Mouse (Mus musculus) hindbrain, embryonic 10.5 days (tissue): Measurements from ENCODE around the gene Ggnbp2. TPM values are rescaled to one million over a fixed set of nuclear protein-coding genes. Genes with fewer than 3 reads are reported as not detected.
"Not testable (repeated sequence)": the region's sequence is repeated elsewhere in the genome, so short reads cannot be mapped to it uniquely, and the experiment has no call there.

Experiments used
- DNase-seq: peaks from one replicate; pipeline ENCODE4 v3.0.0-alpha.2; 2017; ENCODE audit warnings: low spot score
- H3K27ac ChIP-seq: fragments of 300-500 bp; sonication (generic); 2 replicates; pipeline ENCODE4 v1.5.1; 2016; ENCODE audit warnings: mild to moderate bottlenecking, moderate library complexity
- H3K27me3 ChIP-seq: fragments of 300-500 bp; sonication (generic); 2 replicates; pipeline ENCODE4 v1.6.1; 2016; ENCODE audit warnings: mild to moderate bottlenecking; ENCODE audit not compliant: poor library complexity, insufficient read depth, severe bottlenecking
- H3K36me3 ChIP-seq: fragments of 300-500 bp; sonication (generic); 2 replicates; pipeline ENCODE4 v1.6.1; 2016; ENCODE audit warnings: mild to moderate bottlenecking, moderate library complexity
- H3K4me1 ChIP-seq: fragments of 300-500 bp; sonication (generic); replicated peaks from 2 replicates; pipeline ENCODE4 v1.6.1; 2016; ENCODE audit warnings: mild to moderate bottlenecking
- H3K4me3 ChIP-seq: fragments of 300-500 bp; sonication (generic); 2 replicates; pipeline ENCODE4 v1.5.1; 2016; ENCODE audit warnings: mild to moderate bottlenecking, moderate library complexity
- H3K9me3 ChIP-seq: fragments of 300-500 bp; sonication (generic); 2 replicates; pipeline ENCODE4 v1.6.1; 2016; ENCODE audit warnings: mild to moderate bottlenecking, moderate library complexity
- WGBS: fragments of 180-500 bp; shearing (Covaris S2); methylation state at CpG from one replicate; pipeline ENCODE4 v1.1.7; 2016; 5-methylcytosine and 5-hydroxymethylcytosine counted together
- polyA plus RNA-seq: library from polyadenylated mRNA; unstranded; fragments of >200 nt; fragmentation: Nextera tagmentation; extraction: Ambion mirVana; gene quantifications from 2 replicates; pipeline ENCODE4 v1.2.1, GENCODE M21; 2016

The Ggnbp2 gene
- polyA plus RNA-seq, 1 experiment from 2014 or later, result 53.4 TPM

DNA sequence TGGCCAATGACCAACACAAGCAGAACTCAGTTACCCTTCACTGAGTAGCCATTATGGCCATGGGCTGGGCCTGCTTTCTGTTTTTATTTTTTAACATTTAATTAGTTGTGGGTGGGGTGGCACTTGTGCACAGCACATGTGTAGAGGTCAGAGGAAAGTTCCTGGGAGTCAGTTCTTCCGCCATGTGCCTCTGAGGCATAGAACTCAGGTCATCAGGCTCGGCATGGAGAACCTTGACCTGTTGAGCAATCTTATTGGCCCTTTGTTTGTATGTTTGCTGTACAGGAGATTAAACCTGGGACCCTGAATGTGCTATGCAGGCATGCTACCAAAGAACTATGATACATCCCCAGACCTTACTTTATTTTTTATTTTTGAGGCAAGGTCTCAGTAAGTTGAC lies 18.9 kb upstream of the Ggnbp2 start:
- WGBS, result 90% methylated on average over 2 of the region's 2 CpGs
- Histone ChIP-seq H3K36me3 (peaks cover 94% of the 10 kb centered on the region), H3K27me3 (no peaks in the 10 kb centered on the region), H3K27ac (no peak overlapping the region), H3K4me1 (no peaks in the 10 kb centered on the region), H3K4me3 (no peak overlapping the region), H3K9me3 (no peaks in the 10 kb centered on the region)
- no peak for DNase-seq

DNA sequence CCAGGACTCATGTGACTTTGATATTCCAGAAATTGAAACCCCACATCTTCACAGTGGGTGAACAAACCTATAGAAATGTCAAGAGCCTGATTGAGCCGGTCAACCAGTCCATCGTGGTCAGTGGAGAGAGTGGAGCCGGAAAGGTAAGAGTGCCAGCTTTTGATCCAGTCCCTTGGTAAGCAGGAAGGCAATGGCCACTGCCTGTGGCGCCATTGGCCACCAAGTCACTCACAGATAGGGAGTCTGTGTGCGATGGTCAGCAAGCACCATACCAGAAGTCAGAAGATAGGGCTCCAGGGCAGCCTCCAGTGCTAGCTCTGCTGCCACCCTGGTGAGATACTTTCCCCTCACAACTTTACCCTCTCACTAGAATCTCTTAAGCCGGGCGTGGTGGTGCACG lies 17.4 kb upstream of the Ggnbp2 start:
- 97% methylated on average over 8 of the region's 8 CpGs for WGBS
- DNase-seq, result no peak
- Histone ChIP-seq H3K4me3 (no peak overlapping the region), H3K9me3 (no peaks in the 10 kb centered on the region), H3K27ac (no peak overlapping the region), H3K36me3 (peaks cover 95% of the 10 kb centered on the region), H3K4me1 (no peaks in the 10 kb centered on the region), H3K27me3 (no peaks in the 10 kb centered on the region)

DNA sequence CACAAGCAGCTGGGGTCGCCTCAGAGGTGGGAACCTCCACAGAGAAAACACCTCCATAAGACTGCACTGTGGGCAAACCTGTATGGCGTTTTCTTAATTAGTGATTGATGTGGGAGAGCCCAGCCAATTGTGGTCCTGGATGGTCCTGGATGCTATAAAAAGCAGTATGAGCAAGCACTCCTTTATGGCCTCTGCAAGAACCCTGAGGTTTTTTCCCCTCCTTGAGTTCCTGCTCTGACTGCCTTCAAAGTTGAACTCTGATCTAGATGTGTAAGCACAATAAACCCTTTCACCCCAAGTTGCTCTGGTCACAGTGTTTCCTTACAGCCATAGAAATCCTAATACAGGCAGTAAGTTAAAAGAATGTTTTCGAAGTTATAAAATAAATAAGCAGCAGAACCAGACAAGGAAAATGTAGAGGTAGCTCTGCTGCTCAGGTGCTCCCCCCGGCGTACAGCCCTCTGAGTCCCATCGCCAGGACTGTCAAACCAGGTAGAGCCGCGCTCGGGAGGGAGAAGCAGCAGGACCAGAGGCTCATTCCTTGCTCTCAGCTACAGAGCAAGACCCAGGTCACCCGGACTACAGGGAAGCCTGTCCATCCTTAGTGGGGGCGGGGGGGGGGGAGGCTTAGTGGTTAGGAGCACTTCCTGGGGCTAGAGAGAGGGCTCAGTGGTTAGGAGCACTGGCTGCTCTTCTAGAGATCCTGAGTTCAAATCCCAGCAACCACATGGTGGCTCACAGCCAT lies 16.3 kb upstream of the Ggnbp2 start:
- H3K4me1 ChIP-seq, result no peaks in the 10 kb centered on the region
- WGBS, result 90% methylated on average over 11 of the region's 11 CpGs
- no peak overlapping the region for H3K4me3 ChIP-seq
- no peak for DNase-seq
- H3K9me3 ChIP-seq, result no peaks in the 10 kb centered on the region
- H3K27ac ChIP-seq, result no peak overlapping the region
- no peaks in the 10 kb centered on the region for H3K27me3 ChIP-seq
- H3K36me3 ChIP-seq, result peaks cover 95% of the 10 kb centered on the region

DNA sequence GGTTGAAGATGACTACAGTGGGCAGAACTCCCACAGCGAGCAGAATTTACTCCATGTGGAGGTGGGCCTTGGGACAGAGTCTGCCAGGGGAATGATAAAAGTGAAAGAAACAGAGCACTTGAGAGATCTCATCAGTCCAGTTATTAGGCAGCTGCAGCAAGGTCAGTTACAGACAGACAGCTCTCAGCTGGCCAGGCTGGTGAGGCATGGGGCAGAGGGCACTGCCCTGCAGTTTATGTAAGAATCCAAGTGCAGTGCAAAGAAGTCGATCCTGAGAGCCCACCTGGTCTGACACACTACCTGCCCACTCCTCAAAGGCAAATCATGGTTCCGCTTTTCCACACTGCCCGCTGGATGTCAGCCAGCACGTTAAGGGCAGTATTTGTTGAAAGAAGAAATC lies 15.6 kb upstream of the Ggnbp2 start:
- Histone ChIP-seq H3K4me1 (peaks cover 6% of the 10 kb centered on the region), H3K36me3 (peaks cover 89% of the 10 kb centered on the region), H3K27me3 (no peaks in the 10 kb centered on the region), H3K27ac (no peak overlapping the region), H3K9me3 (no peaks in the 10 kb centered on the region), H3K4me3 (no peak overlapping the region)
- WGBS, result 90% methylated on average over 5 of the region's 5 CpGs
- no peak for DNase-seq

DNA sequence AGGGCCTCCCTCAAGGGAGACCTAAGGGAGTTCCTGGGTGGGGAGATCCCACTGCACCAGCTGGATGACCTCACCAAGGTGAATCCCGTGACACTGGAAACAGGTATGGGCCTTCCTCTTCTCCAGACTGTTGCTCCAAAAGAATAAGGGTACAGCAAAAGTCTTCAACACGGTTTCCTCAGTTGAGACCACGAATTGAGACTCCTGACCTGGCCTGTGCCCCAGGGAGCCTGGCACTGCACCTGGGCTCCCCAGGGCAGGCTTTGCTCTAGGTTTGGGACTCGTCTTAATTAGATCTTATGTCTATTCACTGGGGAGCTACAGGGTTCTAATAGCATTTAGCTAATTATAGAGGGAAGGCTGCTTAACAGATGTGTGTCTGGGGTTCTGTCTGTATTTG lies 14.6 kb upstream of the Ggnbp2 start:
- DNase-seq, result no peak
- Histone ChIP-seq H3K4me3 (no peak overlapping the region), H3K27me3 (no peaks in the 10 kb centered on the region), H3K27ac (no peak overlapping the region), H3K36me3 (peaks cover 83% of the 10 kb centered on the region), H3K4me1 (peaks cover 14% of the 10 kb centered on the region), H3K9me3 (no peaks in the 10 kb centered on the region)
- WGBS, result 92% methylated on average over 4 of the region's 4 CpGs

DNA sequence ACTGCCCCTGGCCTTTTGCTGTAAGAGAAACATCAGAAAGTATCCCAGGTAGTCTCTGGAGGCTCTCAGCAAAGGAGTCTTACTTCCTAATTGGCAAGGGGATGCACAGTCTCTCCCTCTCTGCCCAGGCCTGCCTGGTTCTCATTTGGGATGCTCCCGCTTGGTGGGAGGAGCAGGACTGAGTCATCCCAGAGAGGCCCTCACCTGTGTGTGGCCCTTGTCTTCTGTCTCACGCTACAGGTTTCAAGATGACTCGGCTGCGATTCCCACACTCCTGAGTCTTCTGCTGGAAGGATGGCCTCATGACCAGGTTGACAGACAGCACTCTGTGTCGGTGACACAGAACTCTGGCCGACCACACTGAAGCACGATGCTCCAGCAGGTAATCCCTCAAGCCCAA lies 11.7 kb upstream of the Ggnbp2 start:
- no peaks in the 10 kb centered on the region for H3K9me3 ChIP-seq
- H3K27ac ChIP-seq, result no peak overlapping the region
- no peak overlapping the region for H3K4me3 ChIP-seq
- peaks cover 65% of the 10 kb centered on the region for H3K36me3 ChIP-seq
- WGBS, result 96% methylated on average over 7 of the region's 7 CpGs
- peak; percentile 1 for DNase-seq
- H3K27me3 ChIP-seq, result no peaks in the 10 kb centered on the region
- peaks cover 27% of the 10 kb centered on the region for H3K4me1 ChIP-seq

DNA sequence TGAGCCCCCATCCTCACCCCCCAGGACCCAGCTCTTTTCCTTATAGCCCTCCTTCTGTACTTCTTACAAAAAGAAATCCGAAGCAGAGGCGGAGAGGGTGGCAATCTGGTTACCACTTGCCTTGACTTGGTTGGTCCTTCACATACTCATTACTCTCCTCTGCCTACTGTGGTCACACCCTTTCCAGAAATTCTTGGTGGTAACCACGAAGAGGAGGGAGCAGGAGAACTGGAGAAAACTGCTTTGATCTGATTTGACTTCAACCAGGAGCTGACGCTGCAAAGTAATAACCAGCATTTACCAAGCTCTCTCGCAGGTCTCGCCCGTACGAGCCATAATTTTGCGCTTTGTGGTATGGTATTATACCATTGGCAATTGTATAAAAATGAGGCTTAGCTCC lies 10.4 kb upstream of the Ggnbp2 start:
- Histone ChIP-seq H3K36me3 (peaks cover 57% of the 10 kb centered on the region), H3K27me3 (no peaks in the 10 kb centered on the region), H3K4me3 (peak overlapping the region; percentile 91), H3K4me1 (peaks cover 27% of the 10 kb centered on the region), H3K9me3 (no peaks in the 10 kb centered on the region), H3K27ac (peak overlapping the region; percentile 97)
- WGBS, result 65% methylated on average over 9 of the region's 9 CpGs
- DNase-seq, result no peak

DNA sequence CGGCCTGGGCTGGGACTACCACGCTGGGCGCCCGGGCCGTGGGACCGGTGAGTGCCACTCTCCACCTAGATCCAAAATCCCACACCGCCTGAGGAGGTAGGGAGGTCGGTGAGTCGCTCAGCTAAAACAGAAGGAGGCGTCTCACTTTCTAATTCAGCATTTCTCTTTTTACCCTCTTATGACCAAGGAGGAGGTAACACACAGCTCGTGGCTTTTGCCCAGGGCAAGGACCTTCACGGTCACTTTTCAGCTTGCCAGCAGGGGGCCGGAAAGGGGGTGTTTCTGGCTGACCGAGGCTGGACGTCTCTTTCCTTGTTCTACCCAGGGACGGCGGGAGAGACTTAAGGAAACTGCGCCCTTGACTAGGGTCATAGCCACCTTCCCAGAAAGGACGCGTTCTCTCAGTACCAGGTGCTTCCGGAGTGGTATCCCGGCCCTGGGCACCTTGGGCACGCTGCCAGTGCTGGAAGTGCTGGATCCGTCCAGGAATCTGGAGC lies 9.9 kb upstream of the Ggnbp2 start:
- Histone ChIP-seq H3K4me3 (peak overlapping the region; percentile 91), H3K27me3 (no peaks in the 10 kb centered on the region), H3K4me1 (peaks cover 27% of the 10 kb centered on the region), H3K36me3 (peaks cover 52% of the 10 kb centered on the region), H3K27ac (peak overlapping the region; percentile 97), H3K9me3 (no peaks in the 10 kb centered on the region)
- peak; percentile 74 for DNase-seq
- under 1% methylated on average over 24 of the region's 24 CpGs for WGBS

DNA sequence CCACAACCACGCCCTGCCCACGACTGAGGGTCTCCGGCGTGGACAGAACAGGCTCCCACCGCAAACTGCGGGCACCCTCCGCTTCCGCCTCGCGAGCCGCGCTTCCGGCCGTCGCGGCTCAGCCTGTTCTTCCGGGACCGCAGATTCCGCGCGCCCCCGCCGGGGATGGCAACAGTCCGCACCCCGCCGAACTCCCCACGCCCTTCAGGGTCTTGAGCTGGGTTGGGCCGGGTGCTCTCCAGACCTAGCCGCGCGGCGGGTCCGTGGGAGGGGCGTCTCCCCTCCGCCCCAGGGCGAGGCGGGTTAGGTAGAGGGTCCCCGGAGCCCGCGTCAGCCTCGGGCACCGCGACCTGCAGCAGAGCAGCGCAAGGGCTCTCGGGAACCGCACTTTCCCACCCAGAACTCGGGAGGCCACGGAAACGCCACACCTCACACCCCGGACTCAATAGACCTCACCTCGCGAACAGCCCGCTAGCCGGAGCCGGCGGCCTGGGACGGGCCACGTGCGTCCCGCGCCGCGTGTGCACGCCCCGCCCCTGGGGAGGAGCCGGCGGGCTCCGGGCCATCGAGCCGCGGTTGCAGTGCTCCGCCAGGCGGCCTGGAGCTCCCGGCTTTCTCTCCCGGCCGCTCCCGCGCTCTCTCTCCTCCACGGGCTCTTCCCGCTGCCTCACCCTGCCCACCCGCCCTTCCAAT lies 9.3 kb upstream of the Ggnbp2 start, which contains the start of the genes Myo19 and Pigw:
Gene Myo19 (plus strand): TSS at position 377 of the 693 bp plus-strand sequence.
Gene Pigw (minus strand): TSS at position 514 of the 693 bp plus-strand sequence.
- Histone ChIP-seq H3K4me3 (peak within 1 kb of the TSS; percentile 91), H3K36me3 (peaks cover 47% of the 10 kb centered on the region), H3K4me1 (peaks cover 27% of the 10 kb centered on the region), H3K9me3 (no peaks in the 10 kb centered on the region), H3K27me3 (no peaks in the 10 kb centered on the region), H3K27ac (peak within 1 kb of the TSS; percentile 97)
- under 1% methylated on average over 81 of the region's 81 CpGs for WGBS
- DNase-seq, result peak; percentile 80

DNA sequence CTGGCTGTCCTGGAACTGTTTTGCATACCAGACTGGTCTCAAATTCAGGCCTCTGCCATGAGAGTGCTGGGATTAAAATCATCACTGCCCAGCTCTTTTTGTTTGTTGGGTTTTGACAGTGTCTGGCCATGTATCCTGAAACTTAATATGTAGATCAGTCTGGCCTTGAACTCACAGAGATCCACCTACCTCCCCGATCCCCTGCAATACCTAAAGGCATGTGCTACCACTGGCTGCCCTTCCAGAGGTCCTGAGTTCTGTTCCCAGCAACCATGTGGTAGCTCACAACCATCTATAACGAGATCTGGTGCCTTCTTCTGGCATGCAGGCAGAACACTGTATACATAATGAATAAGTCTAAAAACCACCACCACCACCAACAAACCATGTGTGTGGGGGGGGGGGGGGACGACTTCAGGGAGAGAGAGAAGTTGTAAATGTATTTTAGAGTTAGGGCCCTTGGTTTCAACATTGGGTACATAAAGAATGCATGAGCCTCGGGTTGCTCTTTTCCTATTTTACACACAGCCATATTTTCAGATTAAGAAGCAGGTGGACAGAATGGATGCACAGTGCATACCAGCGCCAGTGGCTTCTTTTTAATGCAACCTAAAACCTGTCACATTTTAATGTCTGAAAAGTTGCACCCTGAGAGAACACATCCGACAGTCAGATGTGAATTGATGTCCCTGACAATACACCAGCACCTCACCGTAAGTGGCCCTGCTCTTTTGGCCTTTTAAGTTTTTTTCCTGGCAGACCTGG lies 8.6 kb upstream of the Ggnbp2 start:
- peak overlapping the region; percentile 97 for H3K27ac ChIP-seq
- H3K4me3 ChIP-seq, result peak overlapping the region; percentile 91
- no peaks in the 10 kb centered on the region for H3K9me3 ChIP-seq
- DNase-seq, result no peak
- H3K4me1 ChIP-seq, result peaks cover 27% of the 10 kb centered on the region
- WGBS, result 25% methylated on average over 7 of the region's 7 CpGs
- H3K27me3 ChIP-seq, result no peaks in the 10 kb centered on the region
- H3K36me3 ChIP-seq, result peaks cover 44% of the 10 kb centered on the region

DNA sequence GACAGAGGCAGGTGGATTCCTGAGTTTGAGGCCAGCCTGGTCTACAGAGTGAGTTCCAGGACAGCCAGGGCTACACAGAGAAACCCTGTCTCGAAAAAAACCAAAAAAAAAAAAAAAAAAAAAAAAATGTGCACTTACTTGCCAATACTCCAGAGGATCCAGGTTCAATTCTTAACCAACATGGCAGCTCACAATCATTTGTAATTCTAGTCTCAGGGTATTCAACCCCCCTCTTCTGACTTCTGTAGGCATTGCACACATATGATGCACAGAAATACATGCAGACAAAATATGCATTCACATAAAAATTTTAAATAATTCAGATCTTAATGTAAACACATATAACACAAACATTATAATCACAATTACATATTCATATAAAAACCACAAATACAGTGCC lies 5.4 kb upstream of the Ggnbp2 start:
- H3K27me3 ChIP-seq, result not testable (repeated sequence)
- WGBS, result 56% methylated on average over 1 of the region's 1 CpGs

DNA sequence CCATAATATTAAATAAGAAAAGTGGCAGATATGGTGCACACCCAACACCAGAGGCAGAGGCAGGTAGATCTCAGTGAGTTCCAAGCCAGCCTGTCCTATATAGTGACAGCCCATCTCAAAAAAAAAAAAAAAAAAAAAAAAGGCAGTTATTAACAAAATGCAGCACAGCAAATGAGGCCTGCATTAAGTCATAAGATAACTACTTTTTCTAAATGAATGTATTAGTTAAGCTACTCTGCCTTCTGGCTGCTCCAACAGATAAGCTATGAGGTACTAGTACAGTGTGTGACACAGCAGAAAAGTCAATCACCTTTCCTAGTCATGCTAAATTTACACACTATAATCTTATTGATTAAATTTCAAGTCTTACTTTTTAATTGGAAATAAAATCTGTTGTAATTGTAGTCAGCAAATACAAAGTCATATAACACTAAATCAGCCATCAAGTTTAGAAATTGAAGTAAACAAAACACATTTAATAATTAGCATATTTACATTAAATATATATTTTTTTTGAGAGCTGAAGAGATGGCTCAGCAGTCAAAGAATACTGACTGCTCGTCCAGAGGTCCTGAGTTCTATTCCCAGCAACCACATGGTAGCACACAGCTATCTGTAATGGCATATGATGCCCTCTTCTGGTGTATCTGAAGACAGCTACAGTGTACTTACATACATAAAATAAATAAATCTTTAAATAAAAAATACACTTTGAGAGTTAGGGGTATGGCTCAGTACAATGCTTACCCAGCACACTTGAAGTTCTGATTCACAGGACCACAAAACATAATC lies 2.6 kb upstream of the Ggnbp2 start:
- DNase-seq, result no peak
- 84% methylated on average over 1 of the region's 1 CpGs for WGBS
- peaks cover 26% of the 10 kb centered on the region for H3K36me3 ChIP-seq

More for the DNA sequence above, 5.4 kb upstream of the Ggnbp2 start:
- H3K27ac ChIP-seq, H3K9me3 ChIP-seq, DNase-seq, H3K4me3 ChIP-seq: not testable (repeated sequence)
- Histone ChIP-seq H3K4me1 (peaks cover 27% of the 10 kb centered on the region), H3K36me3 (peaks cover 28% of the 10 kb centered on the region)

More for the DNA sequence above, 2.6 kb upstream of the Ggnbp2 start:
- H3K27ac ChIP-seq, result no peak overlapping the region
- H3K27me3 ChIP-seq, result no peaks in the 10 kb centered on the region
- no peak overlapping the region for H3K4me3 ChIP-seq
- peaks cover 27% of the 10 kb centered on the region for H3K4me1 ChIP-seq
- no peaks in the 10 kb centered on the region for H3K9me3 ChIP-seq
